Mouse (Mus musculus) adrenal gland, adult 2 months (tissue): ENCODE data around the gene Galr3. TPM values are rescaled to one million over a fixed set of nuclear protein-coding genes. Genes with fewer than 3 reads are reported as not detected.

Source experiments
- DNase-seq: peaks from one replicate; pipeline ENCODE4 v3.0.0; 2021
- polyA plus RNA-seq: library from polyadenylated mRNA; depleted of rRNA; stranded (reverse); fragments of >200 nt; gene quantifications from 2 replicates; pipeline ENCODE4 v1.2.3, GENCODE M21; 2012
- total RNA-seq, 2 experiments: library from RNA; stranded (reverse); gene quantifications; 2 replicates each; pipeline ENCODE4 v1.2.3; 2021

Galr3 gene
- total and polyA plus RNA-seq, 3 experiments = 0.28 to 1.4 TPM; not detected in 1

GRCm38 (mm10) chr15:79052366-79052765, 10.7 kb downstream of the Galr3 start:
- DNase-seq = no peak

GRCm38 (mm10) chr15:79056601-79057000, 14.9 kb downstream of the Galr3 start:
- DNase-seq = no peak

- no peak for DNase-seq
Measured at GRCm38 (mm10) chr15:79057850-79058249, 16.2 kb downstream of the Galr3 start.

- DNase-seq = no peak
Measured at GRCm38 (mm10) chr15:79060887-79061565, 19.3 kb downstream of the Galr3 start.

- DNase-seq = peak; percentile 98
Measured at GRCm38 (mm10) chr15:79062376-79063159, 20.9 kb downstream of the Galr3 start, which contains the start of gene Ankrd54. Gene Ankrd54 (minus strand): TSS chr15:79062893.

- no peak for DNase-seq
Measured at GRCm38 (mm10) chr15:79063160-79063740, 21.6 kb downstream of the Galr3 start.

GRCm38 (mm10) chr15:79065086-79065770, 23.5 kb downstream of the Galr3 start:
- no peak for DNase-seq

- DNase-seq = no peak
Measured at GRCm38 (mm10) chr15:79066276-79066675, 24.6 kb downstream of the Galr3 start.

- DNase-seq = no peak
Measured at GRCm38 (mm10) chr15:79067631-79068030, 25.9 kb downstream of the Galr3 start.

- DNase-seq = no peak
Measured at GRCm38 (mm10) chr15:79068416-79068815, 26.7 kb downstream of the Galr3 start.

- DNase-seq = peak; percentile 40
Measured at GRCm38 (mm10) chr15:79071117-79072039, 29.7 kb downstream of the Galr3 start.

- no peak for DNase-seq
Measured at GRCm38 (mm10) chr15:79073752-79074151, 32.1 kb downstream of the Galr3 start.

GRCm38 (mm10) chr15:79074446-79074845, 32.8 kb downstream of the Galr3 start:
- DNase-seq = no peak

- peak; percentile 93 for DNase-seq
Measured at GRCm38 (mm10) chr15:79074913-79075532, 33.3 kb downstream of the Galr3 start, which contains the start of gene Eif3l. Gene Eif3l (plus strand): TSS chr15:79075179.

- DNase-seq = no peak
Measured at GRCm38 (mm10) chr15:79075658-79076365, 34.1 kb downstream of the Galr3 start.

GRCm38 (mm10) chr15:79079567-79079966, 37.9 kb downstream of the Galr3 start:
- DNase-seq = no peak

- DNase-seq = peak; percentile 25
Measured at GRCm38 (mm10) chr15:79092284-79092683, 50.6 kb downstream of the Galr3 start.
